Mouse (Mus musculus) kidney, postnatal 25 days (tissue): ENCODE results near the gene Nmnat3.

ENCODE experiments used
- DNase-seq, 2 experiments: peaks; one replicate each; pipeline ENCODE4 v3.0.0; 2021; ENCODE audit warnings: mixed read lengths in 2 of 2

Gene Nmnat3

GRCm38 (mm10) chr9:98423691-98424090 is 136.5 kb downstream of the Nmnat3 start:
- no peak for DNase-seq

GRCm38 (mm10) chr9:98424291-98424690 is 137.1 kb downstream of the Nmnat3 start:
- no peak for DNase-seq

- DNase-seq: peak; percentile 53 to 77
Observed at GRCm38 (mm10) chr9:98424725-98425210, 137.5 kb downstream of the Nmnat3 start.

GRCm38 (mm10) chr9:98425351-98425880 is 138.2 kb downstream of the Nmnat3 start:
- no peak for DNase-seq

- DNase-seq: no peak
Observed at GRCm38 (mm10) chr9:98427906-98428517, 140.8 kb downstream of the Nmnat3 start.

- DNase-seq: peak; percentile 39 to 61
Observed at GRCm38 (mm10) chr9:98428783-98429182, 141.5 kb downstream of the Nmnat3 start.

- DNase-seq: peak; percentile 45 to 70
Observed at GRCm38 (mm10) chr9:98429806-98430205, 142.6 kb downstream of the Nmnat3 start.

GRCm38 (mm10) chr9:98430528-98430927 is 143.3 kb downstream of the Nmnat3 start:
- no peak for DNase-seq

- peak in 1 of 2 experiments; percentile 36 for DNase-seq
Observed at GRCm38 (mm10) chr9:98433021-98433420, 145.8 kb downstream of the Nmnat3 start.

- peak in 1 of 2 experiments; percentile 9 for DNase-seq
Observed at GRCm38 (mm10) chr9:98433956-98434588, 146.8 kb downstream of the Nmnat3 start.

GRCm38 (mm10) chr9:98437819-98438218 is 150.6 kb downstream of the Nmnat3 start:
- DNase-seq: no peak

GRCm38 (mm10) chr9:98439091-98439490 is 151.9 kb downstream of the Nmnat3 start:
- no peak for DNase-seq

GRCm38 (mm10) chr9:98442638-98443037 is 155.4 kb downstream of the Nmnat3 start:
- peak in 1 of 2 experiments; percentile 70 for DNase-seq

GRCm38 (mm10) chr9:98445359-98446149 is 158.3 kb downstream of the Nmnat3 start:
- no peak for DNase-seq

- no peak for DNase-seq
Observed at GRCm38 (mm10) chr9:98450976-98451375, 163.7 kb downstream of the Nmnat3 start.

- no peak for DNase-seq
Observed at GRCm38 (mm10) chr9:98466709-98467108, 179.5 kb downstream of the Nmnat3 start.
